Mouse (Mus musculus): ENCODE data around the gene Scg5.

The Scg5 gene

DNA sequence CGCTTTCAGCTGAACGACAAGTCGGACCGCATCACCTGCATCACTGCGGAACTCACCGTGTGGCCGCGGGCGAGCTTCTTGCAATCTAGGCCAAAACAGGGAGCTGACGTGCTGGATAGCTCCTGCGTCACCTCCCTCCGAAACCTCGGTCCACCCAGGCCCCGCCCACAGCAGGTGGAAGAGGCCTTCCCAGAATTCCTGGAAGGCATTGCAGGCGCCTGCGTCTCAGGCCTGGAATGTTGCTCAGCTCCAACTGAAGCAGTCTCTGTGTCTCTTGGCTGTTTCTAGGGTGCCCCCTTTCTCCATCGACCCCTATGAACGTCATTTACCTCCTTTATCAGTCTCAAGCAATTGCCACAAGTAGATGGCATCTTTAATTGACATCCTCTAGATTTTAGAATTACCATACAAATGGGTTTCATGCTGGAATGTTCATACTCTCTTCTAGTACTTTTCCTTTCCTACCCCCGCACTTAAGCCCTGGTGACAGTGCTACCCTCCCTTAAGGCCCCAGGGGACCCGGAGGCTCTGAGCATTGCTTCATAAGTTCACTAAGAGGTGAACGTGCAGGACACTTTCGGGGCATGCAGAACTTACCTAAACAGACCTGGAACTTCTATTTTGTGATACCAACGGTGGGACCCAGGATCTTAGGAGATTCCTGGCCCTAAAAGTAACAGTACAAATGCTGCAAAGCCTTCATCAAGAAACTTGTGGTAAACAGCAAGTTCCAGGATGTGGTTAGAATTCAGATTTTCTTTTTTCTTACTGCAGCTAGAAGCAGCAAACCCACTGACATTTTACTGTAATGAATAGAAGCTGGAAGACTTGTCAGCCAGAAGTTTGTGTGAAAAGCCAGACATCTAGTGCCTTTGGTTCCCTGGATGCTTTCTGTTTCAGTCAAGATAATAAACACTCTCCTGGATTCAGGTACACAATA is at the start of gene Scg5:
TSS of gene Scg5 (minus strand) at position 179 of the 940 bp plus-strand sequence.
- no peak for DNase-seq (ENCODE audit: low read depth, low spot score)

DNA sequence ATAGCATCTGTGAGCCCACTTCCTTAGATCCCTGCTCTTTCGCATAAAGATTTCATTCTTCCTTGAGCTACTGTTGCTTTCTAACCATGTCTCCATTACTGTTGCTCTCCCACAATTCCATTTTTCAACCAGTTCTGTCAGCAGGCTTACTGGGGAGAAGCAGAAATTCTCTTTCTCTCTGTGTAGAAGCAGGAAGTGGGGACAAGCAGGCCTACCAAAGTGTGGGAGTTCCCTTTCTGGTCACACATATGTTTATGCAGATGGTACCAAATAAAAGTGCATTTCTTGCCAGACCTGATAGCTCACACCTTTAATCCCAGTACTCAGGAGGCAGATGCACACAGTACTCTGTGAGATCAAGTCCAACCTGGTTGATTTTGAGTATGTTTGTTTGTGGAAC is 41.2 kb upstream of the Scg5 start:
- no peak for DNase-seq (ENCODE audit: low read depth, low spot score)

- DNase-seq (ENCODE audit: low read depth, low spot score) = no peak
Observed at GRCm38 (mm10) chr2:113868404-113868803, 39.5 kb upstream of the Scg5 start.

DNA sequence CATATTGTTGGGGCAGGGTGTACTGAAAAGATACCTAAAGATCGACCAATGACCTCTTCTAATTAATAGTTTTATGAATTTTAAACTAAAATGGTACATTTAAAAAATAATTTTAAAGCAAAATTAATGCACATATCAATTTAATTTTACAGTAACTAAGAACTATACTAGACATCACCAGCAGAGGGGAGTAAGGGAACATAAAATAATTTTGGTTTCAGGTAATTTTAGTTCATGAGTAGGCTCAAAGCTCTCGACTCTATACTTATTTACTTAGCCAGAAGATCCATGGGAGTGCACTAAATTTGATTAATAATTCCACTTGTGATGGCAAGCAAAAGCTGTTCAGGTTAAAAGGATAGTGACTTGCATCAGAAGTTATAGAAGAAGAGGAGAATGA is 37.2 kb upstream of the Scg5 start:
- no peak for DNase-seq (ENCODE audit: low read depth, low spot score)

- DNase-seq (ENCODE audit: low read depth, low spot score) = no peak
Observed at GRCm38 (mm10) chr2:113849141-113849540, 20.2 kb upstream of the Scg5 start.

- DNase-seq (ENCODE audit: low read depth, low spot score) = peak; percentile 97
Observed at GRCm38 (mm10) chr2:113848245-113849121, 19.6 kb upstream of the Scg5 start, which contains the start of gene Arhgap11a. Gene Arhgap11a (minus strand): TSS chr2:113848661.

GRCm38 (mm10) chr2:113847678-113848244 is 18.8 kb upstream of the Scg5 start:
- DNase-seq (ENCODE audit: low read depth, low spot score) = no peak

GRCm38 (mm10) chr2:113845081-113845480 is 16.2 kb upstream of the Scg5 start:
- DNase-seq (ENCODE audit: low read depth, low spot score) = no peak

GRCm38 (mm10) chr2:113841656-113842437 is 12.9 kb upstream of the Scg5 start:
- no peak for DNase-seq (ENCODE audit: low read depth, low spot score)

DNA sequence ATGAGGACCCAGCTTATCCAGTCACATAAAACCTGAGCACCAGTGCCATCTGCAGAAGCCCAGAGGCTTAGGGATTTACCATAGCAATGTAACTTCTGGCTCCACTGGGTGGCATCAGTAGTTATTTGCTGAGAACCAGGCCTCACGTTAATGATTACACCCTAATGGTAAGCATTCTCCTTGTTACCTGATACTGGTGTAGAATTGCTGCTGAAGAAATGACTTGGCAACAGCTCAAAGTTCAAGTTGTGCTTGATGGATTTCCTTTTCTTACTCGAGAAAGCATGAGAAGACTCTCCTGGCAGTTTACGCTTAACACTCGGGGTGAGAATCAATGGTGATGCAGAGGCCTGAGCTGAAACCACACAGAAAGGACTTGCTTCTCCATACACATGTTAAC is 10.6 kb upstream of the Scg5 start:
- DNase-seq (ENCODE audit: low read depth, low spot score) = no peak

- no peak for DNase-seq (ENCODE audit: low read depth, low spot score)
Observed at GRCm38 (mm10) chr2:113835219-113835618, 6.3 kb upstream of the Scg5 start.

GRCm38 (mm10) chr2:113828086-113828942 is 607 bp downstream of the Scg5 start:
- no peak for DNase-seq (ENCODE audit: low read depth, low spot score)

DNA sequence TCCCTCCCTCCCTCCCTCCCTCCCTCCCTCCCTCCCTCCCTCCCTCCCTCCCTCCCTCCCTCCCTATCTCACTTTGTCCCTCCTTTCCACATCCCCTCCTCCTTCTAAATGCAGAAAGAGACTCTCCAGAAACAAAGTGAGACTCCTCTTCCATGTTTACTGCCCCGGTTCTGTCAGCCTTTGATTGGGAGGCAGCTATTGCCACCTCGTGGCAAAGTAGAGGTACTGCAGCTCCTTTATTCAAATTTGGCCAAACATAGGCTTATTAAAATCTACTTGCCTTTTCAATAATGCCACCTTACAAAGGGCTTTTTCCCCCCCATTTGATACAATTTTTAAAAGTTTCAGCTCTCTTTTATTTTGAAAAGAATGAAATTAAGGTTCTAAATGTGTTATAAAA is 5.0 kb downstream of the Scg5 start:
- DNase-seq (ENCODE audit: low read depth, low spot score) = no peak

- DNase-seq (ENCODE audit: low read depth, low spot score) = no peak
Observed at GRCm38 (mm10) chr2:113822367-113822766, 6.6 kb downstream of the Scg5 start.

DNA sequence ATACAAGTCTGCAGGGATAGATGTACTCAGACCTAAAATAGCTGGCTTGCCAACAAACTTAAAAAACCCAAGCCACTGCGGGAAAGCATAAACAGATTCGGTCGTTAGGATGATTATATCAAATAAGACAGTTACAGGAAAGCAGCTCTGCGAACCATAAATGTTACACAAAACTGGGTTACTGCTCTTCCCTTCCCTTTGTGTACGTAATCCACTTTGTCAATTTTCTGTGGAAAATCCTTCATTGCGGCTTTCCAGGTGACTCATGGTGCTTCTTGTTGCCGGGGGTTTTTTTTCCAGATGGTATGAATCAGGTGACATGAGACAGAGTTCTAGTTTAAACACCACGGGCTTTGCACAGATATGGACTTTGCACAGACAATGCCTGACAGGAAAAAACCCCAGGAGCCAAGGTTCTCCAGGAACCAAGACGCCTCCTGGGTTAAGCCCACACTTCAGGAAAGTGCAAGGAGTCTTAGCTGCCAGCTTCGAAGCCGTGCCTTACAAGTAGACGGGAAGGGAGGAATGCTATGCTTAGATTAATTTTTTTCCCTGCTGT is 7.7 kb downstream of the Scg5 start:
- DNase-seq (ENCODE audit: low read depth, low spot score) = no peak

- no peak for DNase-seq (ENCODE audit: low read depth, low spot score)
Observed at GRCm38 (mm10) chr2:113820117-113820516, 8.8 kb downstream of the Scg5 start.

DNA sequence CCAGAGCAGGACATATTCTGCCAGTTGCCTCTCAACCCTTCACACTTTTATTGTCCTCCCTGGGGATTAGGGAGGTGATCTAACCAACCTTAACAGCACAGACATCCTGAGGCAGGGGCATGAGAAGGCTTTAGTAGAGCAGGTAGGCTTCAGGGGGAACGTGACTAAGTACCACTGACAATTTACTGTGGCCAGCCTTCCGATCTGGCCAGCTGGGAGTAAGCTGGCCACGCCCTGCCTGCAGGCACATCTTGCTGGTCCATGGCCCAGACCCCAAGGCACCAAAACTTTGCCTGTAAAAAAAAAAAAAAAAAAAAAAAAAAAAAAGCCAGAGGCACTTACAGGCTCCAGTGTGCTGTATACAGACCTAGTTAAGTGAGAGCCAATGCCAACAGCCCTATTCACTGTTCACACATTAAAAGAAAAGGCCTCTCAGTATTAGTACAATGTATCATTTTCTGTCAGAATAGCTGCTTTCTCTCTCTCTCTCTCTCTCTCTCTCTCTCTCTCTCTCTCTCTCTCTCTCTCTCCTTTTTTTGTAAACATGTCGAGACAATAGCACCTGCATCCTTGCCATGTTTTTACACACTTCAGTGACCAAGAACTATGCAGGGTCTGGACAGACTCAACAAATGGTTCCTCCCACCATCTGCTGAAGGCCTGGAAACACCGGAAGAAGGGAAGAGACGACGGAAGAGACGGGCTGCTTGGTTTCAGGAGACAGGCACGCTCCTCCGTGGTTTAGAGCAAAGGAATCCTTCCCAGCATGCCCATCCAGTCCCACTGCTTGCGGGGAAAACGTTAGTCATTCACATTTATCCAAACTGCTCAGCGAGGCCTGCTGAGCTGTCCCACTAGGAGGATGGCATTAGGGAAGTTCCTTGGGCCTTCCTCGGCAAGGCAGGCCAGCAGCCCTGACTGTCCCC is 11.0 kb downstream of the Scg5 start:
- DNase-seq (ENCODE audit: low read depth, low spot score) = no peak

- DNase-seq (ENCODE audit: low read depth, low spot score) = no peak
Observed at GRCm38 (mm10) chr2:113807640-113808039, 21.3 kb downstream of the Scg5 start.
